Mouse (Mus musculus): ENCODE measurements around the gene Znrf3. TPM values are rescaled to one million over a fixed set of nuclear protein-coding genes. Genes with fewer than 3 reads are reported as not detected.

The Znrf3 gene
- total RNA-seq, 2 experiments from 2014 or later, result 20.2 to 24.1 TPM

DNA sequence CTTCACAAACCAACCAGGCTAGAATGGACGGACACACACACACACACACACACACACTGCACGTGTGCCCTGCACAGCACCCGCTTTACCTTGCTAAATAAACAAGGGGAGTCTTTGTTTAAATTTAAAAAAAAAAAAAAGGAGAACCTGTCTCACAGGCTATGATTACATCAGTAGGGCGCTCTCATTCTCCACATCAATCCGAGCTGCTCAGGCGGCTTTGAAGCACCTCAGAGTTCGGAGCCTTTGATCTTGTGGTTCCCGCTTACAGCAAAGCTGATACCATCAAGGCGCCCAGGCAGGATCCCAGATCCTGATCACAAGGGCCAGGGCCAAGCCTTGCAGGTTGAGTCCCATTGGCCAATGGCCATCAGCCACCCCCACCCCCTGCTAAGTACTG is 33.1 kb downstream of the Znrf3 start:
- no peak for DNase-seq (ENCODE audit: low spot score in 2 of 2)
- no peak overlapping the region for H3K4me3 ChIP-seq
- H3K27ac ChIP-seq, result no peak overlapping the region
- no peak for TF ChIP-seq CTCF (conservative IDR thresholded peaks at IDR 0.05)

DNA sequence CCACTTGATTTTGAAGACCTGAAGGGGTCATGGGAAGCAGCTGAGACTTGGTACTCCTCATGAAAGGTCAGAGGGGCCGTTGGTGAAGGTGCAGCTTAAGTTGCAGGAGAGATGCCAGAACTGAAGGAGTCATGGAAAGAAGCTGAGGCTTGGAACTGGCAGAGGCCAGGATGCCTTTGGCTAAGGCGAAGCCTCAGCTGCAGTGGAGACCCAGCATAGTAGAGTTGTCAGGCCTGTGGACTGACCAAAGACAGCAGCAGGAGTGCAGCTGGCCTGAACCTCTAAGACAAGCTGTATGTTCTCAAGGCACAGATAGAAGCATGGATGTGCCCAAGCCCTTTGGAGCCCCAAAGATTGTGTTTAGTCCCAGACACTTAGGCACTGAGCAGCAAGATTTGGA is 40.5 kb downstream of the Znrf3 start:
- no peak for DNase-seq (ENCODE audit: low spot score in 2 of 2)
- Histone ChIP-seq H3K27ac (peak overlapping the region; percentile 54; the same call in 1 of the 2 replicates), H3K4me3 (no peak overlapping the region)
- no peak for TF ChIP-seq CTCF (conservative IDR thresholded peaks at IDR 0.05)

DNA sequence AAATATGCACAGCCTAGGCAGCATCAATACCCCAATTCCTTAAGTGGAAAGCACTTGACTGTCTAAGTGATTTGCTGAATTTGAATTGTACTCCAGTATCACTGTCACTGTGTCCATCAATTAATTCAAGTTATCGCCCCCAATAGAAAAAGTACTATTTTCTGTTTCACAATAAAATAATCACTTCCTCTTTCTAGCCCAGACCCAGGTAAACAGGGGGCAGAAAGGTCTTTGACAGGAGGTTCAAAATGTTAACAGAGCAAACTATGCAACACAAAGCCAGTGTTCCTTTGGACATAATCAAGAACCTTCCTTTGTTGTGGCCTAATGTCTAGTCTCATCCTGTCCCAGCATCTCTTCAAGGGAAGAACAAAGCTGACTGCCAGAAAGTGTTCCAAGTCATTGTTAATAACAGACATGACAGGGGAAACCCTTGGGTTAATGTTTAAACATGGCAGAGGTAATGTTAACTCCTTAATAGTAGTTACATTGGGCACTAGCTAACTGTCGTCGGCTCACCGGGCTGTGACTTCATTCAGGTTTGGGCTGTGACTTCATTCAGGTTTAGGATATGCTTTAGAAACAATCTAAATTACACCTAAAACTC is 42.4 kb downstream of the Znrf3 start:
- Histone ChIP-seq H3K4me3 (no peak overlapping the region), H3K27ac (0 out of 2 replicates have a peak overlapping the region, but pooled peaks have one; percentile 15)
- TF ChIP-seq CTCF (conservative IDR thresholded peaks at IDR 0.05), result no peak
- no peak for DNase-seq (ENCODE audit: low spot score in 2 of 2)

DNA sequence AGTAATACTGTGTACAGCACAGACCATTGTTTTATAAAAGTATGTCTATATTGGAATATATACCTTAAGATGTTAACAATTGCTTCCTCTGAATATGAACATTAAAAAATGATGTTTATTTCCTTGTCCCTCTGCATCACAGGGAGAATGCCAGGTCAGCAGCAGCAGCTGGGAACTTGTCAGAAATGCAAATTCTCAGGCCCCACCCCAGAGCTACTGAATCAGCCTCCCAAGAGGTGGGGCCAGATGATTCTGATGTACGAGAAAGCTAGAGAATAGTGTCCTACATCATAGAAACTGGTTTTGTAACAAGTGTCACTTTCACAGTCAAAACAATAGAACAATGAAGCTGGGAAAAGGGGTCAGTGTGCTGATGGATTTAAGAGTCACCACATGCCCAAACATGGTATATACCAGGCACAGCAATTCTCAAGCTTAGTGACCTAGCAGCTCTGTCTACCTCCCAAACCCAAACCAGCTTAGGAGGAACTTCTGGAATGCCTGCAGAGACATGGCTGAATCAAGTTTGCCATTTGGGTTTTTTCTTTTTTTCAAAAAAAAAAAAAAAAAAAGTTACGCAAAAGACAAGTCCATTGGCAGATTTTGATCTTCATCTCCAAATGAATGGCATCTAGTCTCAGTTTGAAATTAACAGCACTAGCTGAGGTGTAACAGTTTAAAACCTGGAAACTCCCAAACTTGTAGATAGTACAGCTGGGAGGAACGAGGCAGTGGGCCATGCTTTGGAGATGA is 46.2 kb downstream of the Znrf3 start:
- Histone ChIP-seq H3K4me3 (no peak overlapping the region), H3K27ac (peak overlapping the region; percentile 32; the same call in 1 of the 2 replicates)
- no peak for TF ChIP-seq CTCF (conservative IDR thresholded peaks at IDR 0.05)
- no peak for DNase-seq (ENCODE audit: low spot score in 2 of 2)

DNA sequence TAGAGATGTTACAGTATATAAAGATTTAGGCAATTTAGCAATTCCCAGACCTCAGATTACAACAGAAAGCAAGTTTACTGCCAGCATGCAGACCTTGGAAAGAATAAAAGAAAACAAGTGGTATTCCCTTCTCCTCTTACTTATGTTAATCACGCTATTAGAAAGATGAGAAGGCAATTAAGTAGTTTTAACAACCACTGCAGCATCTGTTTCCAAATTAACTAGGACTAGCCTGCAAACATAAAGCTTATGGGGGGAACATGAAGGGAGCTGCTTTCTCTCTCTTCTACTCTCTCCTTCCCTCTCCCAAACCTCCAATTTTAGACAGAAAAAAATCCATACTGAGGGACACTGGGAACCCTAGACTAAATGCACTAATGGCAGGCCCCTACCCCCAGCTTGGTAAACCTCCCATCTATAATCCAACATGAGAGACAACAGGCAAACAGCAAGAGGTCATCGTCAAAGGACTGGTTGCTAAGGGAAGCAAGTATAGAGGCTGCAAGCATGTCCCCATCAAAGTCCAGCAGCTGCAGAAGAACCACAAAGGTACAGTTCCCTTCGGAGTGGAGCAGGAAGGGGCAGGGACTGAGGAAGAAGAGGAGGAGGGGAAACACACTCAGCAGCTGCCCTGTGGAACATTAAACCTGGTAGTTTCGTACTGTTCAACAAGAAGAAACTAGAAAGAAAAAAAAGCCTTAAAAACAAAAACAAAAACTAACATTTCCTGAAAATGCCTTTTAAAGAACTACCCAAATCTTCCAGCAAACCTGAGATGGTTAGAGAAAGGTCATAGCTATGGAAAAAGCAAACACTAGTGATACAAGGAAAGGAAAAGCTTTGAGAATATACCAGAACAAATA is 53.4 kb downstream of the Znrf3 start:
- TF ChIP-seq CTCF (conservative IDR thresholded peaks at IDR 0.05), result no peak
- Histone ChIP-seq H3K4me3 (no peak overlapping the region), H3K27ac (peak overlapping the region; percentile 8; the same call in 1 of the 2 replicates)
- no peak for DNase-seq (ENCODE audit: low spot score in 2 of 2)

DNA sequence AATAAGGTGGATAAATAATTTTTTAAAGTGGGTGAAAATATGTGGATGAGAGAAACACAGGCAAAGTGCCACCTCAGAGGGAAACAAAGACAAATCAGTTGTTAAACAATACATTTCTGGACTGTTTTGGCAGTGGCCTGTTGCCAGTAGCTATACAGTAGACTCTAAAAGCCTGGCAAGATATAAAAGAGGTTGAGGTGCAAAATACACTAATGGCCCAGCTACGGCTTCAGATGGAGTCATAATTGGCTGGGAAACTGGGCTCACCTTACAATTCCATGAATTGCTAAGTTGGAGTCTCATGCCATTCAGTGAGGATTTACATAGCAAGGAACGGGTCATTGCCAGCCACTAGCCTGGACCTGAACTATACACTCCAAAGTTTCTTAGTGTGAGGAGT is 62.0 kb downstream of the Znrf3 start:
- Histone ChIP-seq H3K27ac (no peak overlapping the region), H3K4me3 (no peak overlapping the region)
- DNase-seq (ENCODE audit: low spot score in 2 of 2), result no peak
- no peak for TF ChIP-seq CTCF (conservative IDR thresholded peaks at IDR 0.05)

DNA sequence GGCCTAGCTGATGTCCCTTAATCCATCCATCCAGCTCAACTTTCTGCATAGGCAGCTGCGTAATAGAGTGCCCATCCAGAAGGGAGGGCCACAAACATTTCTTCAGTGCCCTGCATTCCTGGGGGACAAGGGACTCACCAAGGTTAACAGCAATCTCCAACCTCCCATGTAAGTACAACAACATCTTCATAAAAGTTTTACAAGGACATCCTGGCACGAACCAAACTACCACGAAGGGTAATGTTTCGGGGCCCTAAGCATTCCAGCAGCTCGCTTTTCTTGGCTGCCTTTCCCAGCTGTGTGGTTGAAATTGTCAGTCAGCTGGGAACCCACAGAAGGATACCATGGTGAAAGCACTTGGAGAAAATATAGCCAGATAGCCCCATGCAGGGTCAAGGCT is 63.4 kb downstream of the Znrf3 start:
- no peak for DNase-seq (ENCODE audit: low spot score in 2 of 2)
- Histone ChIP-seq H3K4me3 (no peak overlapping the region), H3K27ac (0 out of 2 replicates have a peak overlapping the region, but pooled peaks have one; percentile 32)
- no peak for TF ChIP-seq CTCF (conservative IDR thresholded peaks at IDR 0.05)

DNA sequence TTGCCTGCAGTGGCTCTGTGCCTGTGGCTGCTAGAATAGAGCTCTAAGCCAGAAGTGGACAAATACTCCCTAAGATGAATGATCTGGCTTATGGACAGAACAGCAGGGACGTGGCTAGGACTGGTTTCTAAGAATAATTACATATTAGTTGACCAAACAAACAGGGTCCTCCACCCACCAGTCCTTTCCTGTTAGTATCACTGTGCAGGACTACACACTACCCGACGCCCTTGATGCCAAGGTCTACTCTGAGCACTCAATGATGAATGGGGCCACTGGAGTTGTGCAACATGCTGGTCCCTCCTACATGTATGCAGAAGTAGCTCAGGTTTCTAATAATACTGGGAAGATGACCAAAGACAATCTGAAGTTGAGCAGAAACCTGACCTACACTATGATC is 64.4 kb downstream of the Znrf3 start:
- Histone ChIP-seq H3K27ac (no peak overlapping the region), H3K4me3 (no peak overlapping the region)
- no peak for DNase-seq (ENCODE audit: low spot score in 2 of 2)
- TF ChIP-seq CTCF (conservative IDR thresholded peaks at IDR 0.05), result no peak

DNA sequence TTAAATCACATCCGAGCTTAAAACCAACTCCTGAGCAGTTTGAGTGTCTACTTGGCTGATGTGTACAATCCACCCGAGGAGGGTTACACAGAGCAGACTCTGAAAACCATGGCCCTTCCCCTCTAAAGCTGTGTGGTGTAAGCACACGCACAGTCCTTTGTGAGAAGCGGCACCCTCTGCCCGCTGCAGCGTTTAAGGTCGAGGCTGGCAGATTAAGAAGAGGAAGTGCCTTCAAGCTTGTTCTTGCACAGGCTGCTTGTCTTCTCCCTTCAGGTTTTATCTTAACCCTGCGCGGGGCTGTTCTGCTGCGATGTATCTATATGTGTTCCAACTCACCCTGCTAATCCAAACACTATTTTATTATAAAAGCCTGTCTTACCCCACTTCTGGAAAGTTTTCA is 75.5 kb downstream of the Znrf3 start:
- no peak for DNase-seq (ENCODE audit: low spot score in 2 of 2)
- H3K27ac ChIP-seq, result no peak overlapping the region
- no peak for TF ChIP-seq CTCF (conservative IDR thresholded peaks at IDR 0.05)
- H3K4me3 ChIP-seq, result no peak overlapping the region

DNA sequence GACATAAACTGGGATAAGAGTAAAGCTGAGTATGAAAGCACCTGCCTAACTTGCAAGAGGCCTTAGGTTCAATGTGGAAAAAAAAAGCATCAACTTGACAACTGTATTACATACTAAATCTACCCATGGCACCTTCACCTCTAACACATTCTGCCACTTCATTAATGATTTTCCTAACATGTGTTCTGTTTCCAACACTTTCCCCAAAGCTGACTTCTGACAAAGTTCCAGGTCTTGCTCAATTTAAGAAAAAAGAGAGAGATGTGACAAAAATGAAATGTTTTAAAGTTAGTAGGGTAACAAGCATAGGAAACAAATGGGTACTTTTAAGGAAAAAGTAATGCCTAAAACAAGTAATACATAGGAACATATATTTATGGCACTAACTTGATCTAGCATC is 76.2 kb downstream of the Znrf3 start:
- TF ChIP-seq CTCF (conservative IDR thresholded peaks at IDR 0.05), result no peak

DNA sequence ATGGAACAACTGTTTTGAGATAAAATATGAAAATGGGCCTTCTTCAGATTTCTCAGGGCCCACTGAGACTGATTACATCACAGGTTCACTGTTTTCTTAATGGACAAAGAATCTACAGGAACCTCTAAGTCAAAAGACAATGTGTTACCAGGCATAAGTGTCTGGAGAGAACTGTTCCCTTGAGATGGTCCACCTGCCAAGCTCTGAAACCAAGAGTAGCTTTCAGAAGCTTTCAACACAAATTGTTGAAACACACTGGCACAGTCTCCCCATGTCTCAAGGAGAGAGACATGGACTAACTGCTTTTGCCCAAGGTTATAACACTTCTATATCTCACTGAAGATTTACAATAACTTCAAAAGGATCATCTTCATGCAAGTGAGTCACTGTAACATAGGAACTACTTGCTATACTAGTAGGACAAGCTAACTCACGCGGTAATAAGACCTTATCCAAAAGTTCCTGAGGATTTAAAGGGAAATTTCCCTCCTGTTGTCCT is 89.3 kb downstream of the Znrf3 start:
- no peak overlapping the region for H3K4me3 ChIP-seq
- no peak for DNase-seq (ENCODE audit: low spot score in 2 of 2)
- TF ChIP-seq CTCF (conservative IDR thresholded peaks at IDR 0.05), result no peak
- peak overlapping the region; percentile 64; the same call in 1 of the 2 replicates for H3K27ac ChIP-seq

More for the DNA sequence above, 76.2 kb downstream of the Znrf3 start:
- Histone ChIP-seq H3K4me3 (no peak overlapping the region), H3K27ac (no peak overlapping the region)
- DNase-seq (ENCODE audit: low spot score in 2 of 2), result no peak

DNA sequence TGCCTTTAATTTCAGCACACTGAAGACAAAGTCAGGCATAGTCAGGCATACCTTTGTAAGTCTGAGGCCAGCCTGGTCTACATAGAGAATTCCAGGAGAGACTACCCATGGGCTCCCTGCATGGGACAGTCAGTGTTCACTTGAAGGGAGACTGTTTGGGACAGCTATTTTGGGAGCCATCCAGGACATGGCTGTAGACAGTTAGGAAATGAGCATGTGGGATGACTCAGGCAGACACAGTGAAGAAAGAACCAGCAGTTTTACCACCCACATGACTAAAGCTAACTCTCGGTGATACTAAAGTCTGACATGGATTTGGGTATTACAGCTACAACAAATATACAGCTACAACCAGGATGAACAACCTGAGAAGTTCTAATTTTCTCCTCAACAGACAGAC is 89.9 kb downstream of the Znrf3 start:
- Histone ChIP-seq H3K4me3 (no peak overlapping the region), H3K27ac (peak overlapping the region; percentile 73)
- TF ChIP-seq CTCF (conservative IDR thresholded peaks at IDR 0.05), result no peak
- peak; percentile 53 to 62 for DNase-seq (ENCODE audit: low spot score in 2 of 2)

DNA sequence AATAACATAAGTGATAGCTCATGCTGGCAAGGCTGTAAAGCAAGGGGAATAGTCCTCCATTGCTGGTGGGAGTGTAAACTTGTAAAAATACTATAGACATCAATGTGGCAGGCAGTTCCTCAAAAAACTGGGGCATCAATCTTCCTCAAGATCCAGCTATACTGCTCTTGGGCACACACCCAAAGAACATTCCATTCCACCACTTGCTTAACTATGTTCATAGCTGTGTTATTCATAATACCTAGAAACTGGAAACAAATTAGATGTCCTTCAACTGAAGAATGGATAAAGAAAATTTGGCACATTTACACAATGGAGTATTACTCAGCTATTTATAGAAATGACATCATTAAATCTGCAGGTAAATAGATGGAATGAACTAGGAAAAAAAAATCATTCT is 91.6 kb downstream of the Znrf3 start:
- no peak for TF ChIP-seq CTCF (conservative IDR thresholded peaks at IDR 0.05)

More for the DNA sequence above, 91.6 kb downstream of the Znrf3 start:
- H3K27ac ChIP-seq, result peak overlapping the region; percentile 73
- no peak for DNase-seq (ENCODE audit: low spot score in 2 of 2)
- H3K4me3 ChIP-seq, result no peak overlapping the region
